Mouse (Mus musculus) urinary bladder, postnatal 36 days (tissue): ENCODE results near the gene Slc26a6.

Source experiments
- DNase-seq, 2 experiments: peaks; one replicate each; pipeline ENCODE4 v3.0.0; 2022; ENCODE audit warnings: low spot score in 2 of 2, mixed read lengths in 1 of 2

The Slc26a6 gene

GRCm38 (mm10) chr9:108852976-108853375 is at the start of gene Slc26a6:
Gene Slc26a6 (plus strand): TSS chr9:108853283.
- DNase-seq, result peak in 1 of 2 experiments; percentile 27

- DNase-seq, result no peak
Measured at GRCm38 (mm10) chr9:108805768-108806167, 47.3 kb upstream of the Slc26a6 start.

- DNase-seq, result no peak
Measured at GRCm38 (mm10) chr9:108806379-108806778, 46.7 kb upstream of the Slc26a6 start.

- no peak for DNase-seq
Measured at GRCm38 (mm10) chr9:108806831-108807230, 46.3 kb upstream of the Slc26a6 start.

GRCm38 (mm10) chr9:108807674-108808073 is 45.4 kb upstream of the Slc26a6 start:
- DNase-seq, result no peak

GRCm38 (mm10) chr9:108808163-108808665 is 44.9 kb upstream of the Slc26a6 start, which contains the start of gene Nckipsd:
Gene Nckipsd (plus strand): TSS chr9:108808368.
- DNase-seq, result peak; percentile 93 to 94

GRCm38 (mm10) chr9:108809188-108809587 is 43.9 kb upstream of the Slc26a6 start:
- no peak for DNase-seq

- DNase-seq, result no peak
Measured at GRCm38 (mm10) chr9:108809723-108810122, 43.4 kb upstream of the Slc26a6 start.

- DNase-seq, result no peak
Measured at GRCm38 (mm10) chr9:108810516-108810915, 42.6 kb upstream of the Slc26a6 start.

GRCm38 (mm10) chr9:108815557-108815956 is 37.5 kb upstream of the Slc26a6 start:
- no peak for DNase-seq

GRCm38 (mm10) chr9:108819495-108819894 is 33.6 kb upstream of the Slc26a6 start:
- no peak for DNase-seq

GRCm38 (mm10) chr9:108820077-108820476 is 33.0 kb upstream of the Slc26a6 start:
- no peak for DNase-seq

- DNase-seq, result no peak
Measured at GRCm38 (mm10) chr9:108824144-108824685, 28.9 kb upstream of the Slc26a6 start.

GRCm38 (mm10) chr9:108824755-108825413 is 28.2 kb upstream of the Slc26a6 start:
- no peak for DNase-seq

- no peak for DNase-seq
Measured at GRCm38 (mm10) chr9:108825820-108826699, 27.0 kb upstream of the Slc26a6 start, which contains the start of gene Celsr3. Gene Celsr3 (plus strand): TSS chr9:108826320.

- DNase-seq, result peak; percentile 58 to 79
Measured at GRCm38 (mm10) chr9:108826700-108827340, 26.3 kb upstream of the Slc26a6 start.

- no peak for DNase-seq
Measured at GRCm38 (mm10) chr9:108827454-108827853, 25.6 kb upstream of the Slc26a6 start.

- DNase-seq, result no peak
Measured at GRCm38 (mm10) chr9:108827906-108828305, 25.2 kb upstream of the Slc26a6 start.

GRCm38 (mm10) chr9:108831637-108832036 is 21.4 kb upstream of the Slc26a6 start:
- DNase-seq, result no peak

- peak; percentile 85 to 93 for DNase-seq
Measured at GRCm38 (mm10) chr9:108832390-108833108, 20.5 kb upstream of the Slc26a6 start.

GRCm38 (mm10) chr9:108842989-108843388 is 10.1 kb upstream of the Slc26a6 start:
- peak in 1 of 2 experiments; percentile 26 for DNase-seq
